Mouse (Mus musculus): ENCODE measurements around the gene Edn1. TPM values are rescaled to one million over a fixed set of nuclear protein-coding genes. Genes with fewer than 3 reads are reported as not detected.

Gene Edn1
- total and polyA plus RNA-seq, 3 experiments, result not detected

DNA sequence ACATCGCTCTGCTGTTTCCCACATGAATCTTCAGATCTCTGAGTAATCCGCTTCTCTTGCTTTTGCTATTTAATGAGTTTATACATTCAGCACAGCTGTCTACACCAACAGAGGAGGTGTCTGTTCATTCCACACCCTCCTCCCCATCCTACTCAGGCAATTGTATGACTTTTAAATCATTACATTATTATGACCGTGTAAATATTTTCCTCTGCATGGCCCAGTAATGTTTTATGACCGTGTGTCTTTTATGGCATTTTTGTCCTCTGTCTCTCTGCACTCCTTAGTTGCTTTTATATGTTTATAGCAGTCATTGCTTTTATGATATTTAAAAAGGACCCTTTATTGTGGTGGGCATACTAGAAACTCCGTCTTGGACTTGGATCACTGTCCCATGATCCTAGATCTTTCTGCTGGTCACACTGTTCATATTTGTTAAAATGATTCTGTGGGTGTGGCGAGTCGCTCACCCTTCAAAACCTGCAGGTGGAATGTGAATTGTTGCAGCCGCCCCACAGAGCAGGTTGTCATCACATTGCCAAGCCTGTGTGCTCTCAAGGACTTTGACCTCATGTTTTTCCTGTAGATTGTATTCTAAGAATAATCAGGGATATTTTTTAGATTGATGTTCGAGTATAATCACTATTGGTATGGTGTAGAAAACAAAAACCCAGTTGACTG lies 24.4 kb upstream of the Edn1 start:
- Histone ChIP-seq H3K27me3 (replicated peaks) (no peaks in the 10 kb centered on the region), H3K9me3 (replicated peaks; ENCODE audit: low read length) (no peaks in the 10 kb centered on the region), H3K4me3 (replicated peaks in 1 of 3; ENCODE audit: low read depth in 2 of 3, low read length in 2 of 3, poor library complexity in 1 of 3) (no peak overlapping the region), H3K27ac (ENCODE audit: insufficient read depth, low read depth) (no peak overlapping the region), H3K9ac (ENCODE audit: insufficient read depth, low read depth) (no peak overlapping the region), H3K79me2 (replicated peaks; ENCODE audit: control insufficient read depth, extremely low read depth, insufficient read depth, poor library complexity, severe bottlenecking) (no peaks in the 10 kb centered on the region), H3K4me1 (ENCODE audit: control insufficient read depth in 1 of 2, insufficient read depth in 2 of 2) (peaks cover 0 to 7% of the 10 kb centered on the region in 2 experiments; a peak in 1 of 4 replicates), H3K4me2 (ENCODE audit: insufficient read depth, low read depth, poor library complexity, severe bottlenecking) (no peak overlapping the region), H3K36me3 (replicated peaks in 1 of 2; ENCODE audit: control insufficient read depth in 1 of 2, insufficient read depth in 1 of 2, low read length in 1 of 2) (no peaks in the 10 kb centered on the region)
- DNase-seq (ENCODE audit: extremely low read depth), result no peak
- in situ Hi-C loops (cut with MboI; ENCODE audit: low pct_ligation_motif_present, low pct_unique_long_range_greater_than_20kb, low sequenced_read_pairs), result no loop called here
- TF ChIP-seq RCOR1 (conservative IDR thresholded peaks at IDR 0.05; ENCODE audit: low read depth, low read length), result no peak
- no peak for TF ChIP-seq MAX (IDR thresholded peaks at IDR 0.05; ENCODE audit: low read length)
- no peak for TF ChIP-seq ETS1 (conservative IDR thresholded peaks at IDR 0.05; ENCODE audit: low read depth, low read length)
- TF ChIP-seq MAFK (IDR thresholded peaks at IDR 0.05; ENCODE audit: insufficient replicate concordance, low read length), result no peak
- no peak for TF ChIP-seq POLR2AphosphoS2 (IDR thresholded peaks at IDR 0.05; ENCODE audit: low read depth, low read length)
- TF ChIP-seq TCF12 (IDR thresholded peaks at IDR 0.05; ENCODE audit: low read depth, low read length), result no peak
- no peak for TF ChIP-seq GABPA (IDR thresholded peaks at IDR 0.05; ENCODE audit: insufficient replicate concordance, low read depth, low read length)
- no peak for TF ChIP-seq POLR2A (IDR thresholded peaks at IDR 0.05; ENCODE audit: low read depth, low read length)
- TF ChIP-seq SIN3A (IDR thresholded peaks at IDR 0.05; ENCODE audit: low read length), result no peak
- TF ChIP-seq NRF1 (IDR thresholded peaks at IDR 0.05; ENCODE audit: low read depth, low read length), result no peak
- no peak for TF ChIP-seq USF2 (conservative IDR thresholded peaks at IDR 0.05; ENCODE audit: low read depth, low read length)
- no peak for TF ChIP-seq NELFE (IDR thresholded peaks at IDR 0.05; ENCODE audit: low read depth, low read length)
- no peak for TF ChIP-seq CHD2 (IDR thresholded peaks at IDR 0.05; ENCODE audit: low read length)
- TF ChIP-seq HCFC1 (IDR thresholded peaks at IDR 0.05; ENCODE audit: low read depth, low read length), result no peak
- no peak for TF ChIP-seq ZKSCAN1 (IDR thresholded peaks at IDR 0.05; ENCODE audit: borderline replicate concordance, low read depth, low read length)
- no peak for TF ChIP-seq ZC3H11A (IDR thresholded peaks at IDR 0.05; ENCODE audit: low read depth, low read length)
- TF ChIP-seq MXI1 (IDR thresholded peaks at IDR 0.05; ENCODE audit: low read depth, low read length), result no peak
- dilution Hi-C loops (cut with MboI; ENCODE audit: extremely low pct_ligation_motif_present, extremely low pct_unique_long_range_greater_than_20kb, low sequenced_read_pairs), result no loop called here

DNA sequence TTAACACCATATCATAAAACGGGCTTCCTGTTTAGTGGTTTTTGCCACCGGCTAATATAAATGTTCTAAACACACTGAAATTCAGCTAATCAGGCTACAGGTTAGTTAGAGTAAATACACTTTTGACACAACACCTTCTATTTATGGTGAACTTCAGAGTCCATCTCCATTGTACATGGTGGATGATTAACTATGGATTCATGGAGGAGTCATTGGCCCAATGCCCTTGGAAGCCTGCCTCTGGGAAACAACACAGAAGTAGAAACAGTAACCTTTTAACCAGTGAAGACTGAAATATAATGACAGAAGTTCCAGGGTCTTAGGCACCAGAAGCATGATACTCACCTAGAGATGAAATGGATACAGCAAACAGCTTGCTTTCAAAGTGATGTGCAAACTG lies 23.5 kb upstream of the Edn1 start:
- no peak overlapping the region for H3K9ac ChIP-seq (ENCODE audit: insufficient read depth, low read depth)
- no peak overlapping the region for H3K27ac ChIP-seq (ENCODE audit: insufficient read depth, low read depth)
- H3K36me3 ChIP-seq (replicated peaks in 1 of 2; ENCODE audit: control insufficient read depth in 1 of 2, insufficient read depth in 1 of 2, low read length in 1 of 2), result no peaks in the 10 kb centered on the region
- H3K79me2 ChIP-seq (replicated peaks; ENCODE audit: control insufficient read depth, extremely low read depth, insufficient read depth, poor library complexity, severe bottlenecking), result no peaks in the 10 kb centered on the region
- peaks cover 1 to 7% of the 10 kb centered on the region in 2 experiments; a peak in 3 of 4 replicates for H3K4me1 ChIP-seq (ENCODE audit: control insufficient read depth in 1 of 2, insufficient read depth in 2 of 2)
- no peaks in the 10 kb centered on the region for H3K9me3 ChIP-seq (replicated peaks; ENCODE audit: low read length)
- H3K27me3 ChIP-seq (replicated peaks), result no peaks in the 10 kb centered on the region
- dilution Hi-C loops (cut with MboI; ENCODE audit: extremely low pct_ligation_motif_present, extremely low pct_unique_long_range_greater_than_20kb, low sequenced_read_pairs), result no loop called here
- DNase-seq (ENCODE audit: extremely low read depth), result no peak
- H3K4me2 ChIP-seq (ENCODE audit: insufficient read depth, low read depth, poor library complexity, severe bottlenecking), result no peak overlapping the region
- TF ChIP-seq JUN (IDR thresholded peaks at IDR 0.05; ENCODE audit: insufficient read depth, low read depth, low read length) (no peak), TBP (conservative IDR thresholded peaks at IDR 0.05; ENCODE audit: low read depth, low read length) (no peak), USF2 (conservative IDR thresholded peaks at IDR 0.05; ENCODE audit: low read depth, low read length) (no peak), UBTF (IDR thresholded peaks at IDR 0.05; ENCODE audit: low read depth, low read length) (no peak), MAFK (IDR thresholded peaks at IDR 0.05; ENCODE audit: insufficient replicate concordance, low read length) (no peak), E2F4 (IDR thresholded peaks at IDR 0.05; ENCODE audit: insufficient replicate concordance, low read depth, low read length) (no peak), USF1 (IDR thresholded peaks at IDR 0.05; ENCODE audit: low read depth, low read length) (no peak), BHLHE40 (IDR thresholded peaks at IDR 0.05; ENCODE audit: low read depth, low read length) (no peak), POLR2AphosphoS2 (IDR thresholded peaks at IDR 0.05; ENCODE audit: low read depth, low read length) (no peak), CHD2 (IDR thresholded peaks at IDR 0.05; ENCODE audit: low read length) (no peak), POLR2A (IDR thresholded peaks at IDR 0.05; ENCODE audit: low read depth, low read length) (no peak), JUND (conservative IDR thresholded peaks at IDR 0.05; ENCODE audit: low read depth, low read length) (no peak), GABPA (IDR thresholded peaks at IDR 0.05; ENCODE audit: insufficient replicate concordance, low read depth, low read length) (no peak), RAD21 (IDR thresholded peaks at IDR 0.05; ENCODE audit: low read depth, low read length) (no peak), PAX5 (IDR thresholded peaks at IDR 0.05; ENCODE audit: low read length) (no peak), NELFE (IDR thresholded peaks at IDR 0.05; ENCODE audit: low read depth, low read length) (no peak), IRF4 (IDR thresholded peaks at IDR 0.05; ENCODE audit: low read depth, low read length) (no peak), ZKSCAN1 (IDR thresholded peaks at IDR 0.05; ENCODE audit: borderline replicate concordance, low read depth, low read length) (no peak), ELF1 (IDR thresholded peaks at IDR 0.05; ENCODE audit: low read depth, low read length) (no peak), MEF2A (IDR thresholded peaks at IDR 0.05; ENCODE audit: borderline replicate concordance, low read depth, low read length) (no peak)
- in situ Hi-C loops (cut with MboI; ENCODE audit: low pct_ligation_motif_present, low pct_unique_long_range_greater_than_20kb, low sequenced_read_pairs), result no loop called here
- no peak overlapping the region for H3K4me3 ChIP-seq (replicated peaks in 1 of 3; ENCODE audit: low read depth in 2 of 3, low read length in 2 of 3, poor library complexity in 1 of 3)
